12 mouse cellular contexts compared by ENCODE assay signal in genomic region chr10:53087811-53088210, GRCm38 (mm10).
A peak's percentile ranks its signal among the peaks of the same experiment; 100 is the strongest.
DNase-seq lines count a peak whose midpoint lies in the region; ATAC-seq and TF ChIP-seq lines count a peak whose summit lies in the region.
"Had no signal": no experiment of that assay in that cellular context is flagged by ENCODE, and none has a peak within 500 bp of the region (broad histone marks: within the 10 kb centered on the region; RNA-seq: fewer than 3 reads in every experiment).

No protein-coding gene starts in this region.

- H3K36me3 ChIP-seq in kidney, embryonic 16.5 days (ENCODE audit: insufficient read depth, low read length), result no peaks in the 10 kb centered on the region
- no peaks in the 10 kb centered on the region for H3K36me3 ChIP-seq in CH12.LX (replicated peaks in 1 of 2; ENCODE audit: control insufficient read depth in 1 of 2, insufficient read depth in 1 of 2, low read length in 1 of 2)
- H3K36me3 ChIP-seq: embryonic facial prominence, embryonic 12.5 days; stomach, embryonic 15.5 days had no signal

- H3K27me3 ChIP-seq in kidney, embryonic 16.5 days (ENCODE audit: insufficient read depth, low read length), result no peaks in the 10 kb centered on the region
- H3K27me3 ChIP-seq in CH12.LX (replicated peaks), result no peaks in the 10 kb centered on the region
- H3K27me3 ChIP-seq: embryonic facial prominence, embryonic 12.5 days; stomach, embryonic 15.5 days had no signal

- H3K27ac ChIP-seq in kidney, embryonic 16.5 days (ENCODE audit: low read length), result no peak overlapping the region
- no peak overlapping the region for H3K27ac ChIP-seq in CH12.LX (ENCODE audit: insufficient read depth, low read depth)
- H3K27ac ChIP-seq: embryonic facial prominence, embryonic 12.5 days; stomach, embryonic 15.5 days had no signal

- H3K4me2 ChIP-seq in kidney, embryonic 16.5 days (replicated peaks; ENCODE audit: low read depth, low read length), result no peak overlapping the region
- no peak overlapping the region for H3K4me2 ChIP-seq in CH12.LX (ENCODE audit: insufficient read depth, low read depth, poor library complexity, severe bottlenecking)
- H3K4me2 ChIP-seq: embryonic facial prominence, embryonic 12.5 days; midbrain, embryonic 11.5 days; stomach, embryonic 15.5 days had no signal

- intact Hi-C loops in heart, postnatal 14 days (cut with DNase I), result loop anchor here (5.0 to 10.0 kb wide), 3 partner anchors 219 to 437 kb away; no protein-coding TSS in a partner anchor

- H3K4me3 ChIP-seq in kidney, embryonic 16.5 days (ENCODE audit: low read length), result no peak overlapping the region
- no peak overlapping the region for H3K4me3 ChIP-seq in CH12.LX (replicated peaks in 1 of 3; ENCODE audit: low read depth in 2 of 3, low read length in 2 of 3, poor library complexity in 1 of 3)
- H3K4me3 ChIP-seq: embryonic facial prominence, embryonic 12.5 days; stomach, embryonic 15.5 days had no signal

- H3K4me1 ChIP-seq in kidney, embryonic 16.5 days (ENCODE audit: insufficient read depth, low read length), result no peaks in the 10 kb centered on the region; the same call in 1 of the 2 replicates
- no peaks in the 10 kb centered on the region for H3K4me1 ChIP-seq in CH12.LX (ENCODE audit: control insufficient read depth in 1 of 2, insufficient read depth in 2 of 2)
- H3K4me1 ChIP-seq: embryonic facial prominence, embryonic 12.5 days; stomach, embryonic 15.5 days had no signal

- in situ Hi-C loops in CH12.LX (cut with MboI; ENCODE audit: low pct_ligation_motif_present, low pct_unique_long_range_greater_than_20kb, low sequenced_read_pairs), result no loop called here

- H3K9me3 ChIP-seq in kidney, embryonic 16.5 days (ENCODE audit: low read length), result no peaks in the 10 kb centered on the region
- no peaks in the 10 kb centered on the region for H3K9me3 ChIP-seq in CH12.LX (replicated peaks; ENCODE audit: low read length)
- H3K9me3 ChIP-seq: embryonic facial prominence, embryonic 12.5 days; stomach, embryonic 15.5 days had no signal

- WGBS in kidney, embryonic 16.5 days, result 78% methylated on average over 1 of the region's 1 CpGs

- TF ChIP-seq EP300 in CH12.LX (IDR thresholded peaks at IDR 0.05; ENCODE audit: low read length), result no peak

- peak in 1 of 2 experiments; percentile 63; a peak in 2 of 4 replicates for TF ChIP-seq CTCF in CH12.LX (conservative IDR thresholded peaks at IDR 0.05 in 1 of 2, IDR thresholded peaks at IDR 0.05 in 1 of 2; ENCODE audit: low read depth in 2 of 2, low read length in 2 of 2)

- H3K9ac ChIP-seq in kidney, embryonic 16.5 days (replicated peaks; ENCODE audit: low read length), result no peak overlapping the region
- H3K9ac ChIP-seq in CH12.LX (ENCODE audit: insufficient read depth, low read depth), result no peak overlapping the region
- H3K9ac ChIP-seq: embryonic facial prominence, embryonic 12.5 days; stomach, embryonic 15.5 days had no signal

- TF ChIP-seq RAD21 in CH12.LX (IDR thresholded peaks at IDR 0.05; ENCODE audit: low read depth, low read length), result peak; percentile 70

- no peaks in the 10 kb centered on the region for H3K79me2 ChIP-seq in CH12.LX (replicated peaks; ENCODE audit: control insufficient read depth, extremely low read depth, insufficient read depth, poor library complexity, severe bottlenecking)

- no peak for ATAC-seq in kidney, embryonic 16.5 days (ENCODE audit: low FRiP score, low TSS enrichment)

- peak; percentile 57 to 58 for DNase-seq in cerebellum, postnatal 10 days
- no peak for DNase-seq in cerebellum, adult 9-10 months
- DNase-seq in kidney, adult 9 months, result peak; percentile 30
- peak; percentile 20 for DNase-seq in CH12.LX (ENCODE audit: extremely low read depth)
- DNase-seq in heart, postnatal 14 days, result peak; percentile 11 to 46
- no peak for DNase-seq in frontal cortex, postnatal 25 days (ENCODE audit: low spot score in 2 of 2)
- DNase-seq in MN1 (ENCODE audit: low spot score), result no peak
- DNase-seq: adrenal gland, adult 8-10 months had no signal

- TF ChIP-seq POLR2A in CH12.LX (IDR thresholded peaks at IDR 0.05; ENCODE audit: low read depth, low read length), result no peak

- dilution Hi-C loops in CH12.LX (cut with MboI; ENCODE audit: extremely low pct_ligation_motif_present, extremely low pct_unique_long_range_greater_than_20kb, low sequenced_read_pairs), result no loop called here

TF ChIP-seq in CH12.LX, 34 proteins besides CTCF, POLR2A, EP300 and RAD21:
- TF ChIP-seq SMC3 (IDR thresholded peaks at IDR 0.05; ENCODE audit: low read depth, low read length), result peak; percentile 52
- no peak for TF ChIP-seq ZKSCAN1 (IDR thresholded peaks at IDR 0.05; ENCODE audit: borderline replicate concordance, low read depth, low read length)
TF ChIP-seq in CH12.LX: peak in this region for 1.

Comparison
In these comparisons a context has a peak if more than half of its experiments do, and no peak if none do; other contexts are left out.
1. DNase-seq: peak in cerebellum, postnatal 10 days (2 of 2), kidney, adult 9 months (single experiment), CH12.LX (single experiment) and heart, postnatal 14 days (2 of 2); none in cerebellum, adult 9-10 months (single experiment), frontal cortex, postnatal 25 days (0 of 2) and MN1 (single experiment).